Mouse (Mus musculus) neural tube, embryonic 10.5 days (tissue): ENCODE results near the gene Ncor1.

ENCODE experiments used
- DNase-seq: peaks from one replicate; pipeline ENCODE4 v3.0.0-alpha.2; 2017; ENCODE audit warnings: low spot score; ENCODE audit errors: extremely low spot score

The Ncor1 gene

GRCm38 (mm10) chr11:62268381-62268780, 190.0 kb downstream of the Ncor1 start:
- DNase-seq, result no peak

- DNase-seq, result no peak
Measured at GRCm38 (mm10) chr11:62266466-62267214, 191.7 kb downstream of the Ncor1 start.
